Mouse (Mus musculus) forebrain, embryonic 13.5 days (tissue): ENCODE data around the gene Lrrc7. TPM values are rescaled to one million over a fixed set of nuclear protein-coding genes. Genes with fewer than 3 reads are reported as not detected.
"Not testable (repeated sequence)": the region's sequence is repeated elsewhere in the genome, so short reads cannot be mapped to it uniquely, and the experiment has no call there.

Source experiments
- ATAC-seq: fragments of 200-750 bp; cut with Nextera tagmentation; 2 replicates; pipeline ENCODE4 v1.8.0; 2017
- H3K27ac ChIP-seq: fragments of 300-500 bp; sonication (generic); 2 replicates; pipeline ENCODE4 v1.5.1; 2015; ENCODE audit warnings: inconsistent platforms, mild to moderate bottlenecking, moderate library complexity
- H3K27me3 ChIP-seq: fragments of 300-500 bp; sonication (generic); 2 replicates; pipeline ENCODE4 v1.6.1; 2015; ENCODE audit warnings: mild to moderate bottlenecking, inconsistent platforms
- H3K36me3 ChIP-seq: fragments of 300-500 bp; sonication (generic); 2 replicates; pipeline ENCODE4 v1.6.1; 2015; ENCODE audit warnings: mild to moderate bottlenecking, inconsistent platforms; ENCODE audit not compliant: poor library complexity, severe bottlenecking
- H3K4me1 ChIP-seq: fragments of 300-500 bp; sonication (generic); 2 replicates; pipeline ENCODE4 v1.6.1; 2015; ENCODE audit warnings: inconsistent platforms
- H3K4me2 ChIP-seq: fragments of 300-500 bp; sonication (generic); 2 replicates; pipeline ENCODE4 v1.6.1; 2015; ENCODE audit warnings: inconsistent platforms, mild to moderate bottlenecking, moderate library complexity
- H3K4me3 ChIP-seq: fragments of 300-500 bp; sonication (generic); 2 replicates; pipeline ENCODE4 v1.5.1; 2015; ENCODE audit warnings: mild to moderate bottlenecking, inconsistent platforms
- H3K9ac ChIP-seq: fragments of 300-500 bp; sonication (generic); 2 replicates; pipeline ENCODE4 v1.6.1; 2015; ENCODE audit warnings: mild to moderate bottlenecking, inconsistent platforms
- H3K9me3 ChIP-seq: fragments of 300-500 bp; sonication (generic); replicated peaks from 2 replicates; pipeline ENCODE4 v1.6.1; 2016; ENCODE audit warnings: inconsistent platforms
- WGBS: fragments of 180-500 bp; shearing (Covaris S2); methylation state at CpG from one replicate; pipeline ENCODE4 v1.1.7; 2015; 5-methylcytosine and 5-hydroxymethylcytosine counted together
- polyA plus RNA-seq: library from polyadenylated mRNA; unstranded; fragments of >200 nt; fragmentation: Nextera tagmentation; extraction: Ambion mirVana; gene quantifications from 2 replicates; pipeline ENCODE4 v1.2.1, GENCODE M21; 2015

Gene Lrrc7
- polyA plus RNA-seq, 1 experiment from 2014 or later: 9.6 TPM

DNA sequence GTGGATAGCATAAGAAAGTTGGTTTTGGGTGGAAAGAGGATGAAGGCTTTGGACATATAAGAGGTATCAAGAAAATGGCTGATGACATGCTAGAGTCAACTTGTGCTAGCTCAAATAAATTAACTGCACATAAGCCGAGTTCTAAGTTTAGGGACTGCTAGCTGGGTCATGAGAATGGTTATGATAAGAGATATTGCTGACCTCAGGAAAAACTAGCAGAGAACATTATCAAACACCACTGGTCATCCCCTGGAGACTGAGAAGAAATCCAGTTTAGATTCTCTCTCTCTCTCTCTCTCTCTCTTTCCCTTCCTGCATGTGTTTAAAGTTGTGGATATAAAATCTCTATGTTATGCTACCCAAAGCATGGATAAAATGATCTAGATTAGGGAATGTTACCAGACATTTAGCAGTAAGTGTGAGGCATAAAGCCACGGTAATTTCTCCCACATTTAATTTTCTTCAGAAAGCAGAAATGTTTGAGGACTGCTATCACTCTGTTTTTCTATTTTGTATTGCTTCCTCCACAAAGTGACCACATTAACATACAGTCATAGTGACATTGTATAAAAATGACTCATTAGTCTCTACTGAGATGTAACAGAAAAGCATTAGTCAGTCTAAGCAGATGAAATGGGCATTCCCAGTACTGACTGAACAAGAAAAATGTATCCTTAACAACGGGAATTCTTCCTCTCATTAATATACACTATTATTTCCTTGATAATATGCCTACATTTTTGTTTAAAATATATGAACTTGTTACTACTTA is 406.3 kb downstream of the Lrrc7 start:
- Histone ChIP-seq H3K4me2 (no peak overlapping the region), H3K4me1 (no peaks in the 10 kb centered on the region), H3K27me3 (no peaks in the 10 kb centered on the region), H3K9me3 (no peaks in the 10 kb centered on the region), H3K9ac (no peak overlapping the region), H3K36me3 (peaks cover 7% of the 10 kb centered on the region), H3K27ac (no peak overlapping the region), H3K4me3 (no peak overlapping the region)
- ATAC-seq: no peak
- 88% methylated on average over 3 of the region's 3 CpGs for WGBS

DNA sequence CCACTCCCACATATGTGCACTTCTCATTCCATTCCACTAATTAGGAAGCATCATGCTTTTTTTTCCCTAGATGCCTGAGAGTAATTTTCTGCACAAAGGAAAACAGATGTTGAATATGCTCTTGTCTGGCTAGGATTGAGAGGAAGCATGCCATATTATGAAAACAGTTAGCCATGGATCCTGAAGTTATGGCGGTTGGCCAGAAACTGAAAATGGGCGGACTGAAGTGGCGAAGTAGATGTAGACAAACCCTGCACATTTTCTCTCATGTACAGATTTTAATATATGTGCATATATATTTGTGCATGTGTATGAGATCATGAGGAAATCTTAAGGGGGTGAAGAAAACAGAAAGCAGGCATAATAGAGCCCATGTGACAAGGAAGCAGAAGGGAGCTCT is 407.9 kb downstream of the Lrrc7 start:
- H3K9ac ChIP-seq: no peak overlapping the region
- 84% methylated on average over 3 of the region's 3 CpGs for WGBS
- no peaks in the 10 kb centered on the region for H3K9me3 ChIP-seq
- H3K4me1 ChIP-seq: no peaks in the 10 kb centered on the region
- H3K4me3 ChIP-seq: no peak overlapping the region
- H3K27me3 ChIP-seq: no peaks in the 10 kb centered on the region
- no peak overlapping the region for H3K4me2 ChIP-seq
- no peaks in the 10 kb centered on the region for H3K36me3 ChIP-seq
- ATAC-seq: peak; percentile 48; the same call in 1 of the 2 replicates
- no peak overlapping the region for H3K27ac ChIP-seq

DNA sequence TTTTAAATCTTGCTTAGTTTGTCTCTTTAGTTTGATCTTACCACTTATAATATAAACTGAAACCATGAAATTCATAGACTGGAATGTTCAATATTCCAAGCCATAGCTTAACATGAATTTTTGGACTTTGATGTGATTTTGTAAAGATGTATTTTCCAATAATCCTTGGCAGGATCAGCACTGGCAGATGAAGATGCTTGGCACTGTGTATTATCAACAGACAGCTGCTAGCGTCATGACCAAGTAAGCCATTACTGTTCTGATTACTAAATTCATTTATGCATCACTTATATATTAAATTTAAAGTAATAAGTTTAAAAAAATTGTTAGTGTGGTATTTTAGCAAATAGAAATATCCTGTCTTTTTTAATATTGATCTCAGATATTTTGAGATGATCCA is 413.0 kb downstream of the Lrrc7 start:
- no peak overlapping the region for H3K9ac ChIP-seq
- H3K4me2 ChIP-seq: no peak overlapping the region
- no peaks in the 10 kb centered on the region for H3K27me3 ChIP-seq
- no peaks in the 10 kb centered on the region for H3K9me3 ChIP-seq
- 84% methylated on average over 1 of the region's 1 CpGs for WGBS
- no peaks in the 10 kb centered on the region for H3K36me3 ChIP-seq
- H3K27ac ChIP-seq: no peak overlapping the region
- no peak overlapping the region for H3K4me3 ChIP-seq
- no peaks in the 10 kb centered on the region for H3K4me1 ChIP-seq
- peak; percentile 60; the same call in 1 of the 2 replicates for ATAC-seq

DNA sequence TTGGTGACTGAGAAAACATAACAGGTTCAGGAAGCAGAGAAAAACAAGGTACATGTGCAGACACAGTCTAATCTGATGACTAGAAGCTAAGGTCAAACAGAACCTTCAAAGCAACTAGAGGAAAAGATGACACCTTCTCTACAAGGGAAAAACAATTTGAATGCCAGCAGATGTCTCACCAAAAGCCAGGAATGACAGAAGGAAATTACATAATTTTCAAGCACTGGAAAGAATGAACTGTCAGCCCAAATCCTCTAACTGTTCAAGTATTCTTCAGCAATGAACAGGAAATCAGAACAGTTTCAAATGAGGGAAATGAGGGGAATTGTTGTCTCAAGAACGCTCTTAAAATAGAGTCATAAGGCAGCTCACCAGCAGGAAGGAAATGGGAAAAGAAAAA is 421.4 kb downstream of the Lrrc7 start:
- no peak overlapping the region for H3K27ac ChIP-seq
- ATAC-seq: no peak
- WGBS: 63% methylated on average over 1 of the region's 1 CpGs
- H3K4me1 ChIP-seq: no peaks in the 10 kb centered on the region
- no peaks in the 10 kb centered on the region for H3K36me3 ChIP-seq
- H3K9ac ChIP-seq: no peak overlapping the region
- H3K4me2 ChIP-seq: no peak overlapping the region
- H3K4me3 ChIP-seq: no peak overlapping the region
- no peaks in the 10 kb centered on the region for H3K27me3 ChIP-seq
- H3K9me3 ChIP-seq: no peaks in the 10 kb centered on the region

DNA sequence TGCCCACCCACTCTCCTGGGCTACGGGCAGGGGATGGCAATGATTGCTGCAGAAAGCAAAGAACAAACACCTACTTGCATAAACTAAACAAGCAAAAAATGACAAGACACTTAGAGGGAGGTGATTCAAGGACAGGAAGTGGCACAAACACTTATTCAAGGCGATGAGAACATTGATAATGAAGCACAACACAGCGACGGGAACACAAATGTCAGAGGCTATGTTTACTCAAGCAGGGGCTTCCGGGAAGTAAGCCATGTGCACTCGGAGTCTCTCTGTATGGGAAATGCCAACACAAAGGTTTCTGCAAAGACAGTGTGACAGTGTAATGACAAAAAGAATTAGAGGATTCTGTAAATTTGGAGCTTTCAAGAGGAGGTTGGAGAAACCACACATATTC is 424.2 kb downstream of the Lrrc7 start:
- Histone ChIP-seq H3K9ac (no peak overlapping the region), H3K27ac (no peak overlapping the region), H3K4me1 (no peaks in the 10 kb centered on the region), H3K27me3 (no peaks in the 10 kb centered on the region), H3K4me2 (no peak overlapping the region), H3K36me3 (0 out of 2 replicates have a peak, but pooled peaks cover 5% of the 10 kb centered on the region), H3K9me3 (no peaks in the 10 kb centered on the region), H3K4me3 (no peak overlapping the region)
- no peak for ATAC-seq
- WGBS: 75% methylated on average over 6 of the region's 6 CpGs

DNA sequence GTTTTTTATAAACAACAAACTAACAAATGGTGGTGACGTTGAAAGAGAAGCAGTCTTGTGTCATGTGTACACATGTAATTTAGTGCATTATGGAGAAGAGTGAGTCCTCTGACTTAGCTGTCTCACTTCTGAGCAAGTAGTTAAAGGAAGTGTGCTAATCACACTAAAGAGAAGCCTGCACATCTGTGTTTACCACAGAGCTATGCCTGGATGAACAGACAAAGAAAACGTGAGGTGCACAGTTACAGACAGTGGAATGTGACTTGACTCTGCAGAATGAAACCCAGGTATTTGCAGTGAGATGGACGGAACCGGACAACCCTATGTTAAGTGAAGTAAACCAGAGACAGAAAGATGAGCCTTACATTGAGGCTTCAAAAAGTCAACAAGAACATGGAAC is 430.3 kb downstream of the Lrrc7 start:
- ATAC-seq: no peak
- H3K4me1 ChIP-seq: no peaks in the 10 kb centered on the region
- H3K9ac ChIP-seq: no peak overlapping the region
- H3K4me2 ChIP-seq: no peak overlapping the region
- H3K27me3 ChIP-seq: no peaks in the 10 kb centered on the region
- H3K27ac ChIP-seq: no peak overlapping the region
- 88% methylated on average over 4 of the region's 4 CpGs for WGBS
- no peak overlapping the region for H3K4me3 ChIP-seq
- no peaks in the 10 kb centered on the region for H3K9me3 ChIP-seq
- H3K36me3 ChIP-seq: 0 out of 2 replicates have a peak, but pooled peaks cover 5% of the 10 kb centered on the region

DNA sequence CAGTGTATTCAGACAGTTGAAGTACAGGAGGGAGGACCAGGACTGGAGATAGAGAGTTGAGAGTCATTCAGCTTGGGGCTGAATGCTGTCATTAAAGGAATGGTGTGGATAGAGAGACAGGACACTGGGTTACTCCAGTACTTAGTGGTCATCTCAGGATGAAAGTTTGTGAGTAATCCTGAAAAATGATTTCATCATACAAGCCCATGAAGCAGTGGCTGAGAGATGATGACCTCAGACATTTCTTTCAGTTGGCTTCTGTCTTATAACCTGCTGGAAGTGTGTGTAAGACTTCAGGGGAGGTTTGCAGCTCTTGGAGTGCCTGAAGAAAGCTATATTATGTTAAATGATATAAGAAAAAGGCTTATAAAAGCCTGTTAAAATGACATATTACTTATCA is 430.8 kb downstream of the Lrrc7 start:
- Histone ChIP-seq H3K4me1 (no peaks in the 10 kb centered on the region), H3K27ac (no peak overlapping the region), H3K9ac (no peak overlapping the region), H3K27me3 (no peaks in the 10 kb centered on the region), H3K4me2 (no peak overlapping the region), H3K9me3 (no peaks in the 10 kb centered on the region), H3K36me3 (0 out of 2 replicates have a peak, but pooled peaks cover 5% of the 10 kb centered on the region), H3K4me3 (no peak overlapping the region)
- no peak for ATAC-seq

DNA sequence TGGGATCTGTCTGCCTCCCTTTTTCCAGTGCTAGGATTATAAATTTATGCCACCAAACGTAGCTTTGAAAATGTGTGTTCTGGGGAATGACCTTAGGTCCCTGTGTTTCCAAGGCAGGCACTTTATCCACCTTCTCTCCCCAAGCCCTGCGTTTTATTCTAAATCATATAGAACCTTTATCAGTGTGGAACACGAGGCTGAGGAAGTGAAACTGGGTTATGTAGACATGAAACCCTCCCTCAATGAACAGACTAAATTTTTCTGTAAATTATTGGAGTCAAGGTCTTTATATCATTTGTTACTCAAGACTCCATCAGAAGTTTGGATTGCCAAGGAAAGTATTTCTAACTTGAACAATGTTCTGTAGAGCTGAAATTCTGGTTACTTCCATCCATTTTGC is 439.1 kb downstream of the Lrrc7 start:
- H3K27ac ChIP-seq: no peak overlapping the region
- no peak overlapping the region for H3K4me3 ChIP-seq
- 72% methylated on average over 3 of the region's 3 CpGs for WGBS
- no peaks in the 10 kb centered on the region for H3K36me3 ChIP-seq
- H3K9ac ChIP-seq: no peak overlapping the region
- no peak overlapping the region for H3K4me2 ChIP-seq
- no peaks in the 10 kb centered on the region for H3K9me3 ChIP-seq
- no peaks in the 10 kb centered on the region for H3K4me1 ChIP-seq
- H3K27me3 ChIP-seq: no peaks in the 10 kb centered on the region
- ATAC-seq: no peak

DNA sequence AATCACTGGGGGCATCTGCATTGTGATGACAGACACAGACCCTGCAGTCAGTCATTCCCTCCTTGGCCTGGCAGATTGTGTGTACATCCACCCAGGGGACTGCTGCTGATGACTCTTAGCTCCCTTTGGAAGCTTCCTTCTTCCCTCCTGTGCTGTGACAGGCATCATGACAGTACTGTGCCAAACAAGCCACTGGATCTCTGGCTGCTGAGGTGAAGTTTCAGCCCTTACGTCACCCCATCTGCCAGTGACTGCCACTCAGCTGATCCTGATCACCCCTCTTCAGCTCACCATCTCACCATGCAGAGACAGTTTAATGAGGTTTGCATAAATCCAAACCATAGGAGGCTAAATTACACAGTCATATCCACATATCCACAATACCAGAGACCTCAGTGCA is 456.8 kb downstream of the Lrrc7 start:
- Histone ChIP-seq H3K4me1 (no peaks in the 10 kb centered on the region), H3K4me2 (no peak overlapping the region), H3K9me3 (no peaks in the 10 kb centered on the region), H3K27ac (no peak overlapping the region), H3K4me3 (no peak overlapping the region), H3K27me3 (no peaks in the 10 kb centered on the region), H3K9ac (no peak overlapping the region), H3K36me3 (no peaks in the 10 kb centered on the region)
- no peak for ATAC-seq
- WGBS: 88% methylated on average over 1 of the region's 1 CpGs

DNA sequence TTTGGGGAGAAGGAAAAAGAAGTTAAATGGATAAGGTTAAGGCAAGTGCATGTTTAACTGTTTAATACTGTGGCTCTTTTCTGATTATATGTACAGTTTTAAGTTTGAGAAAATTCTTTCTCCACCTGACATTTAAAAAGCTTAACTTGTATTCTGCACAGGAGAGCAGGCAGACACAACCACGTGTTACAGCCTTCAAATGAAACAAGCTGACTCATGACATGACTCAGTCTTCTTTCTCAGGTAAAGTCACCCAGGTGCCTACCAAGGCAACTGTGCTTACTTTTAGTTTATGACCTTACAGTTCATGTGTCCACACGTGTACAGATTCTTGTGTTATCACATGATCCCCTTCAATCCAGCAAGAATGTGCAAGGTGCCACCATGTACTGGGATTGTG is 458.6 kb downstream of the Lrrc7 start:
- Histone ChIP-seq H3K9ac (no peak overlapping the region), H3K9me3 (no peaks in the 10 kb centered on the region), H3K27me3 (no peaks in the 10 kb centered on the region), H3K27ac (no peak overlapping the region), H3K36me3 (no peaks in the 10 kb centered on the region), H3K4me2 (no peak overlapping the region), H3K4me1 (no peaks in the 10 kb centered on the region), H3K4me3 (no peak overlapping the region)
- WGBS: 85% methylated on average over 2 of the region's 2 CpGs
- no peak for ATAC-seq

DNA sequence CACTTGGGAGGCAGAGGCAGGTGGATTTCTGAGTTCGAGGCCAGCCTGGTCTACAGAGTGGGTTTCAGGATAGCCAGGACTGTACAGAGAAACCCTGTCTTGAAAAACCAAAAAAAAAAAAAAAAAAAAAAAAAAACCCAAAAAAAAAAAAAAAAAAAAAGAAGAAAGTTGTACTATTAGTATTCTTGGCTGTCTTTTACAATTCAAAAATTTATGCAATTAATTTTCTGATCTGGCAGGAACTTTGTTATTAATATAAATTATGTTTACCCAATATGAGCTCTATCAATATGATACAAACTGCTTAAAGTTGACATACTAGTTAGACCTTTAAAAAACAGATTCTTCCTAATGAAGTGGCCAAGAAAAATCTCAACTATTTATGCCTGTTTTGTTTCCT is 459.5 kb downstream of the Lrrc7 start:
- WGBS: 88% methylated on average over 1 of the region's 1 CpGs

DNA sequence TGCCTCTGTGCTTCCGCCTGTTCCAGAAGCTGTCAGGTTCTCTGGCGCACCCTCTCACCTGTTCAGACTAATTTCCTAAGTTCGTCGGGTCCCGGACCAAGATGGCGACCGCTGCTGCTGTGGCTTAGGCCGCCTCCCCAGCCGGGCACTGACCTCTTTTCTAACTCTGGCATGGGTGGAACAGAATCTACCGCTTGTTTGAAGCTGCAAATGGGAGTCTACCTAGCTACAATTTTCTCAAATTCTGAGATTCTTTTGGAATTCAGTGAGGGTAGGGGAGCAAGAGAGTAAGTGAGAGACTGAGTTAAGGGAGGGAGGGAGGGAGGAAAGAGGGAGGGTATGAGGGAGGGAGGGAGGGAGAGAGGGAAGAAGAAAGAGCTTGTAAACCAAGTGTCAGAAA is 460.0 kb downstream of the Lrrc7 start:
- H3K27me3 ChIP-seq, ATAC-seq, H3K4me3 ChIP-seq, H3K27ac ChIP-seq, H3K4me1 ChIP-seq, H3K36me3 ChIP-seq, H3K9ac ChIP-seq, H3K4me2 ChIP-seq, H3K9me3 ChIP-seq: not testable (repeated sequence)
- 96% methylated on average over 9 of the region's 10 CpGs for WGBS

More for the DNA sequence above, 459.5 kb downstream of the Lrrc7 start:
- not testable (repeated sequence) for H3K4me3 ChIP-seq, H3K4me1 ChIP-seq, H3K27ac ChIP-seq, ATAC-seq, H3K27me3 ChIP-seq, H3K36me3 ChIP-seq, H3K9ac ChIP-seq, H3K4me2 ChIP-seq, H3K9me3 ChIP-seq

DNA sequence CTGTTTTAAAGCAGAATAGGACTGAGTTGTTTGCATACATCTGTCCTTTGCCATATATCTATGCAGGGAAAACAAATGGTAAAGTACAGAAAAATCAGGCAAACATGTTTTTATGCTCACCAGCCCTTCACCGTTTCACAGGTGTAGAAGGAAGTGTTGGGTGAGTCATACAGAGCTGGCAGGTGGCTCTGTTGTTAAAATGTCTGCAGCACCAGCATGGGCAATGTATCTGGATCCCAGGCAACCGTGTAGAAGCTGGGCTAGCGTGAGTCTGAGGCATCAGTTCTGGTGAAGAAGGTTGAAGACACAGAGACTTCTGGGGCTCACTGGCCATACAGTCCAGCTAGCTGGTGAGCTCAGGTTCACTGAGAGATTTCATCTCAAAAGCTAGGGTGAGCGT is 468.1 kb downstream of the Lrrc7 start:
- 88% methylated on average over 4 of the region's 4 CpGs for WGBS
- H3K4me2 ChIP-seq: no peak overlapping the region

More for the DNA sequence above, 468.1 kb downstream of the Lrrc7 start:
- Histone ChIP-seq H3K4me1 (no peaks in the 10 kb centered on the region), H3K4me3 (no peak overlapping the region), H3K36me3 (no peaks in the 10 kb centered on the region), H3K27ac (no peak overlapping the region), H3K9me3 (no peaks in the 10 kb centered on the region), H3K9ac (no peak overlapping the region), H3K27me3 (no peaks in the 10 kb centered on the region)
- no peak for ATAC-seq
